Mouse (Mus musculus): ENCODE measurements around the gene Rad21l.

Gene Rad21l

GRCm38 (mm10) chr2:151668433-151668832 is at the start of gene Rad21l:
Rad21l (minus strand) TSS chr2:151668533.
- POLR2A ChIA-PET: no interaction called here
- CTCF ChIA-PET: no interaction called here

DNA sequence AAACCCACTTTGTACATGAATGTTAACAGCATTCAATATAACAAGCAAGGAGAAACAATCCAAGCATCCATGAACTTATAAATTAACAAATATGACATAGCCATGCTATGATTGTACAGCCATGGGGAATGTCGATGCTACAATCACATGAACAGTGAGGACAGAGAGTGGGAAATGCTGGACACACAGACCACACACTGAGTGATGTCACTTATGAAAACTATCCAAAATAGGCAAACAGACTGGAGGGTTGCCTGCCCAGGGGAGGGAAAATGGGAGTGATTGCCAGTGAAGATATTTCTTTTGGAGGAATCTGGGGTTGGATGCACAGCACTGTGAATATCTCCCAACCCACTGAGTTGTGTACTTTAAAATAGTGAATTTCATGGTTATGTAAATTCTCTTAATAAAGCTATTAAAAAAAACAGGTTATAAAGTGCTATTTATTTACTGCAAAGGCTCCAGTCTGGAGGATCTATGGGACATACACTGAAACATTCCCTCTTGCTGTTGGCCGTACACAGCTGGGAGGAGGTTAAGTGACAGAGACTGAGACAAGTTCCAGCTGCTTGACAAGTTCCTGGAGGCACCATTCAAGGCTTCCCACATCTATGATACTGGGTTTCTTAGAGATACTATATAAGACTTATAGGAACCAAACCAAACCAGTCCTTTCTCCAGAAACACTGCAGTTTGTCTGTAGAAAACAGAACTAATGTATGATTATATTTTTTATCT is 48.2 kb upstream of the Rad21l start:
- ChIA-PET POLR2A (interaction anchor here in 1 of 4 experiments (1.4 kb wide), 1 partner anchor 9 kb away, joined by 4 read pairs; no protein-coding TSS in a partner anchor), CTCF (no interaction called here)

DNA sequence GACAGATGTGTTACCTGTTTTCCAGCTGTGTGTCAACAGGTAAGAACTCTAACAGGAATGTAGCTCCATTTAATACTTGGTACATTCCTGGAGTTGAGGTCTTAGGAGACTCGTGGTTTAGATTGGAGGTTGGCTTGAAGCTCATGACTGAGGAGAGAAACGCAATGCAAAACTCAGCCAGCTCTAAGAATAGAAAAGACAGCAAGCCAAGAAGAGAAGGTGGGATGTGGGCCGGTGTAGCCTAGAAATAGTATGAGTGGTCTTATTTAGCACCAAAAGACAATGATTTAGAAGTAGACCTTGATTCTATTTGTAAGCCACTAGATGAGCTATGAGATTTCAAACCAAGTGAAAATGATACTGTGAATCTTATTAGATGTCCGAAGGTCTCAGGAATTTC is 47.2 kb upstream of the Rad21l start:
- CTCF ChIA-PET: no interaction called here
- POLR2A ChIA-PET: interaction anchor here in 1 of 4 experiments (0.8 to 1.4 kb wide), 2 partner anchors 8 to 23 kb away, joined by 3 to 4 read pairs; no protein-coding TSS in a partner anchor

DNA sequence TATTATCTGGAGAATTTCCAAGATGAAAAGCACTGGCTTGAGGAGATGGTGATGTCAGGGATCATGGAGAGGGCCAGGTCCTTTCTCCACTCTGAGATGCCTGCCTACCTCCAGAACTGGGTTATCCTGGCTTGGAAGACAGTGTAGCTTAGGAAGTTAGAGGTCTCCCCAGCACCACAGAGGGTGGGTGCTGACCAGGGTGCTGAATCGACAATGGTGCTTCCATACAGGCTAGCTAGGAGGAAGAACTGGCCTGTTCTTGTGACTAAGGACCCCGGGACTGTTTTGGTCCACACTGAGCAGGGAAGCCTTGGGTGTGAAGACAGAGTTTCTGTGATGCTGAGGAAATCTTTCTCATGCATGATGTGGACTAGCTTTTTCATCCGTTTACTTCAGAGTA is 44.3 kb upstream of the Rad21l start:
- ChIA-PET POLR2A (interaction anchor here in 3 of 4 experiments (0.9 to 2.0 kb wide), 8 partner anchors 10 to 673 kb away, joined by 3 to 7 read pairs (median 4); partner anchors contain the start of genes Tmem74b (in 2 of the 3), Nanp (in 1 of the 3), Ninl (in 1 of the 3) and Rspo4 (in 1 of the 3)), CTCF (interaction anchor here in 1 of 4 experiments (0.6 kb wide), 1 partner anchor 430 kb away, joined by 4 read pairs; no protein-coding TSS in a partner anchor)

DNA sequence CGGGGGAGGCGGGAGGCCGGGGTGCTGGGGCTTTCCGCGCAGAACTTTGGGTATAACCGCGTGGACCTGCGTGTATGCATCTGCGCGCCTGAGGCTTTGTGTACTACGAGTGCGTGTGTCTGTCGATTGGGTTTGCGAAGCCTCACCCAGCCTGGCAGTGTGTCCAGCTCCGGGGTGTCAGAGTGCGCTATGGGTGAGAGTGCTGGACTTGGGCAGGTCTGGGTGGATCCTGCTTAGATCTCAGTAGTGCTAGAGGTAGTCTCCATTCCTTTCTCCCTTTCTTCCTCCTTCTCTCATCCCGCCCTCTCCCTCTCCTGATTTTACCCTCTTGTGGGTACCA is 34.5 kb upstream of the Rad21l start:
- POLR2A ChIA-PET: interaction anchor here (0.9 to 1.8 kb wide), 4 partner anchors 10 to 127 kb away, joined by 3 to 7 read pairs (median 4); no protein-coding TSS in a partner anchor
- CTCF ChIA-PET: no interaction called here

GRCm38 (mm10) chr2:151702146-151702850 is 34.0 kb upstream of the Rad21l start:
- CTCF ChIA-PET: interaction anchor here in 1 of 4 experiments (0.6 kb wide), 1 partner anchor 396 kb away, joined by 3 read pairs; no protein-coding TSS in a partner anchor
- POLR2A ChIA-PET: interaction anchor here (0.5 to 2.1 kb wide), 8 partner anchors 10 to 663 kb away, joined by 3 to 8 read pairs (median 4); partner anchors contain the start of gene Sdcbp2 (in 1 of the 4)

GRCm38 (mm10) chr2:151701231-151702145 is 33.2 kb upstream of the Rad21l start, which contains the start of gene Tmem74b:
Tmem74b (plus strand) TSS chr2:151702008.
- ChIA-PET CTCF (interaction anchor here in 2 of 4 experiments (0.5 to 1.0 kb wide), 3 partner anchors 15 to 59 kb away, joined by 3 read pairs; no protein-coding TSS in a partner anchor), POLR2A (interaction anchor here (0.5 to 2.1 kb wide), 10 partner anchors 10 to 663 kb away, joined by 3 to 8 read pairs (median 4); partner anchors contain the start of gene Sdcbp2 (in 1 of the 4))

- CTCF ChIA-PET: interaction anchor here in 2 of 4 experiments (0.5 to 1.3 kb wide), 2 partner anchors 18 to 32 kb away, joined by 3 to 5 read pairs; no protein-coding TSS in a partner anchor
- POLR2A ChIA-PET: no interaction called here
Observed at GRCm38 (mm10) chr2:151682976-151683375, 14.6 kb upstream of the Rad21l start.

- ChIA-PET POLR2A (interaction anchor here in 2 of 4 experiments (0.5 to 0.8 kb wide), 2 partner anchors 473 to 1888 kb away, joined by 3 to 5 read pairs; no protein-coding TSS in a partner anchor), CTCF (interaction anchor here in 2 of 4 experiments (0.5 to 1.3 kb wide), 2 partner anchors 19 to 32 kb away, joined by 3 to 5 read pairs; no protein-coding TSS in a partner anchor)
Observed at GRCm38 (mm10) chr2:151682357-151682756, 14.0 kb upstream of the Rad21l start.

DNA sequence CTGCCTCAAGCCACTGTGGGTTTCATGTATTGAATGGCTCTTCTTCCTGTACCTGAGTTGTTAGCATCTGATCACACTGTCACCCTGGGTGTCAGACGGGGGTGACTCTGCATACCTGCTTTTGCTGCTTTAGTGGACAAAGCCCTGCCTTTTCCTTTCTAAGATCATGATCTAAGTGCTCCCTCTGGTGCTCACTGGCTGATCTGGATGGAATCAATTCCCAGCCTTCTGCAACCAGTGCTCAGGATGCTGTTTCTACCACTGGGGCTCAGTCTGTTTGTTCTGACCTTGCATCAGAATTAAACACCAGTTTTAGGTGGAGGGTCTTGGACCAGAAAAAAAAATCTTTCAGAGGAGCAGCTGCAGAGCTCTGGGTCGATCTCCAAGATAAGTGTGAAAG is 7.9 kb upstream of the Rad21l start:
- POLR2A ChIA-PET: no interaction called here
- CTCF ChIA-PET: no interaction called here

- POLR2A ChIA-PET: interaction anchor here in 3 of 4 experiments (0.5 to 1.0 kb wide), 3 partner anchors 95 to 973 kb away, joined by 3 to 7 read pairs (median 3); no protein-coding TSS in a partner anchor
- CTCF ChIA-PET: no interaction called here
Observed at GRCm38 (mm10) chr2:151670968-151671329, 2.6 kb upstream of the Rad21l start.

- POLR2A ChIA-PET: interaction anchor here in 3 of 4 experiments (0.5 to 1.0 kb wide), 3 partner anchors 94 to 972 kb away, joined by 3 to 7 read pairs (median 3); no protein-coding TSS in a partner anchor
- CTCF ChIA-PET: no interaction called here
Observed at GRCm38 (mm10) chr2:151670026-151670967, 2.0 kb upstream of the Rad21l start.

GRCm38 (mm10) chr2:151652053-151652452 is 16.3 kb downstream of the Rad21l start:
- CTCF ChIA-PET: no interaction called here
- POLR2A ChIA-PET: no interaction called here

GRCm38 (mm10) chr2:151636015-151636402 is 32.3 kb downstream of the Rad21l start:
- CTCF ChIA-PET: interaction anchor here in 1 of 4 experiments (0.5 kb wide), 1 partner anchor 93 kb away, joined by 5 read pairs; no protein-coding TSS in a partner anchor

DNA sequence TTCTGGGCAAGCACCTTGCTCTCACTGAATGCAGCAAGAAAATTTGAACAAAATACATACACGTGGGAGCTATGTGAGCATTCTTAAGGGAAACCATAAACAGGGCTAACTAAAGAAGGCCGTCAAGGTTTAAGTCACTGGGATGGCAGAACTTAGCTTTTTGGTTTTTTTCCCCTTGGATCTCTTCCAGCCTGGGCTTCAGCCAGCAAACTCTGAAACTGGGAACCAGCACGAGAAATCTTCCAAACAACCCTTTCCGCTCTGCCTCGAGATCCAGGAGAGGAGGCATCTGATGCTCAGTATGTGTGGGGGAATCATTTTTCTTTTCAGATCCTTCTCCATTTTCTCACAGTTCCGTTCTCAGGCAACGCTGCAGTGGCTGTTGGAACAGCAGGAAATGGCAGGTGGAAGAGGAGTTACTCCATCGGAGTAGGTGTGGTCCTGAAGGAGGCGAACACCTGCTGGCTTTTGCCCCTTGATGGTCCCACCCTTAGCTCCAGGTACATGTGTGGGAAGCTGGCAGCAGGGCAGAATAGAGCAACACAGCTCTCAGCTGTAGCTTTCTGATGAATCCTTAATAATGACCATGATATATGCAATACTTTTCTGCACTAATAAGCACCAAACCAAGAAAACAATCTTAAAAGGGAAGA is 32.8 kb downstream of the Rad21l start:
- POLR2A ChIA-PET: no interaction called here
- CTCF ChIA-PET: no interaction called here

More at GRCm38 (mm10) chr2:151636015-151636402, 32.3 kb downstream of the Rad21l start:
- POLR2A ChIA-PET: interaction anchor here in 1 of 4 experiments (0.7 kb wide), 1 partner anchor 62 kb away, joined by 3 read pairs; no protein-coding TSS in a partner anchor

DNA sequence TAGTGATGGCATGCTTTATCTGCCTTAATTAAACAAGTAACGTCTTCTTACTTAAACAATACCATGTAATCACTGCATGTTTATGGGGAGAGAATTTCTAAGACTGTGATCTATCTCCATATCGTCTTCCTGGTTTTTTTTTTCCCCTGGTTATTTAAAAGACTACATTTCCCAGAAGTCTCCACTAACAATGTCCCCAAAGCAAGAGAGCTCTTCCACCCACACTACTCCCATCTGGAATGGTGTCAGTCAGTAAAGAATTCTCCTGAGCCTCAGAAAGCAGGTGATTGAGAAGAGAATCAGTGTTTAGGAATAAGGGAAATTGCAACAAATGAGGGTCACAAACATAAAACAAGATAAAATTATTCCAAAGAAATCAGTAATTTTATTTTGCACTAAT is 33.4 kb downstream of the Rad21l start:
- POLR2A ChIA-PET: interaction anchor here in 1 of 4 experiments (0.6 to 1.3 kb wide), 2 partner anchors 10 to 105 kb away, joined by 3 read pairs; no protein-coding TSS in a partner anchor
- CTCF ChIA-PET: no interaction called here

Measured in embryonic stem cell, embryonic (primary cell).